Mouse (Mus musculus) heart, postnatal 0 days (tissue): ENCODE measurements around the gene CN725425. TPM values are rescaled to one million over a fixed set of nuclear protein-coding genes. Genes with fewer than 3 reads are reported as not detected.

Source experiments
- ATAC-seq: fragments of 200-750 bp; cut with Nextera tagmentation; 2 replicates; pipeline ENCODE4 v1.8.0; 2017; ENCODE audit warnings: low read depth, moderate number of reproducible peaks, moderate library complexity; ENCODE audit not compliant: insufficient read depth
- DNase-seq: peaks from one replicate; pipeline ENCODE4 v3.0.0-alpha.2; 2016; ENCODE audit warnings: low spot score
- H3K27ac ChIP-seq: fragments of 300-500 bp; sonication (generic); 2 replicates; pipeline ENCODE4 v1.5.1; 2014; ENCODE audit warnings: low read depth, mild to moderate bottlenecking
- H3K27me3 ChIP-seq: fragments of 300-500 bp; sonication (generic); 2 replicates; pipeline ENCODE4 v1.6.1; 2014; ENCODE audit warnings: low read length, mixed read lengths; ENCODE audit not compliant: control insufficient read depth, insufficient read depth
- H3K36me3 ChIP-seq: fragments of 300-500 bp; sonication (generic); replicated peaks from 2 replicates; pipeline ENCODE4 v1.6.1; 2014; ENCODE audit warnings: low read length, mixed read lengths; ENCODE audit not compliant: control insufficient read depth, insufficient read depth
- H3K4me1 ChIP-seq: fragments of 300-500 bp; sonication (generic); 2 replicates; pipeline ENCODE4 v1.6.1; 2014; ENCODE audit warnings: antibody characterized with exemption; ENCODE audit not compliant: control insufficient read depth, insufficient read depth
- H3K4me2 ChIP-seq: fragments of 300-500 bp; sonication (generic); 2 replicates; pipeline ENCODE4 v1.6.1; 2014; ENCODE audit warnings: low read depth, mild to moderate bottlenecking, low read length, moderate library complexity
- H3K4me3 ChIP-seq: fragments of 300-500 bp; sonication (generic); 2 replicates; pipeline ENCODE4 v1.5.1; 2014; ENCODE audit warnings: low read depth, low read length
- H3K9ac ChIP-seq: fragments of 300-500 bp; sonication (generic); replicated peaks from 2 replicates; pipeline ENCODE4 v1.6.1; 2014; ENCODE audit warnings: low read depth, low read length, mixed read lengths
- H3K9me3 ChIP-seq: fragments of 300-500 bp; sonication (generic); replicated peaks from 2 replicates; pipeline ENCODE4 v1.6.1; 2016; ENCODE audit warnings: low read length; ENCODE audit not compliant: control insufficient read depth
- CTCF ChIP-seq: IDR thresholded peaks from 2 replicates; pipeline ENCODE4 v1.5.1; 2016; ENCODE audit warnings: antibody characterized with exemption, control low read depth, low read depth
- EP300 ChIP-seq: IDR thresholded peaks from 2 replicates; pipeline ENCODE4 v1.6.1; 2016; ENCODE audit warnings: antibody characterized with exemption, low read depth
- WGBS: fragments of 180-500 bp; shearing (Covaris S2); extraction: QIAGEN DNeasy Blood & Tissue Kit; methylation state at CpG from one replicate; pipeline ENCODE4 v1.1.7; 2014; 5-methylcytosine and 5-hydroxymethylcytosine counted together
- polyA plus RNA-seq: library from polyadenylated mRNA; unstranded; fragments of >200 nt; fragmentation: Nextera tagmentation; extraction: Ambion mirVana; gene quantifications from 2 replicates; pipeline ENCODE4 v1.2.1, GENCODE M21; 2015
- total RNA-seq: library from RNA; depleted of rRNA; stranded (reverse); fragments of >200 nt; gene quantifications from 2 replicates; pipeline ENCODE4 v1.2.3, GENCODE M21; 2014; ENCODE audit warnings: low replicate concordance

Gene CN725425
- total and polyA plus RNA-seq, 2 experiments from 2014 or later = not detected

DNA sequence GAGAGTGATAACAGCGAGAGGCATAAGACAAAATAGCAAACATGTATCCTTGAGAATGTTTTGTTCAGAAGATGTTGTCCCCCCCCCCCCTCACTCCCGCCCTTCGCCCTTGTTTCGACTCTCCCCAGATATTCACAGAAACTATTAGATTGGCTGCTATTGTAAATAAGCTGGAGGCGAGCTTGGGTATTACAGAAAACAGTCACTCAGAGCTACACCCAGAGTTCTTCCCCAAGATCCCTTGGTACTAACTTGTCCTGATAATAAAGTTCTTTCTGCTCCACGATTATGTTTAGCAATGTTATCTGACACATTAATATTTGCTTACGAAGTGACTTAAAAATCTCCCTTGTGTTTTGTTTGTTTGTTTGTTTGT is 7.1 kb upstream of the CN725425 start:
- Histone ChIP-seq H3K4me1 (peaks cover 4% of the 10 kb centered on the region; the same call in 1 of the 2 replicates), H3K27me3 (no peaks in the 10 kb centered on the region), H3K36me3 (no peaks in the 10 kb centered on the region), H3K4me2 (peak overlapping the region; percentile 69), H3K27ac (peak overlapping the region; percentile 65), H3K9ac (peak overlapping the region; percentile 51), H3K9me3 (no peaks in the 10 kb centered on the region), H3K4me3 (peak overlapping the region; percentile 54)
- no peak for TF ChIP-seq EP300
- no peak for TF ChIP-seq CTCF
- ATAC-seq (peak; percentile 60), DNase-seq (peak; percentile 16)
- WGBS = 8% methylated on average over 7 of the region's 7 CpGs

DNA sequence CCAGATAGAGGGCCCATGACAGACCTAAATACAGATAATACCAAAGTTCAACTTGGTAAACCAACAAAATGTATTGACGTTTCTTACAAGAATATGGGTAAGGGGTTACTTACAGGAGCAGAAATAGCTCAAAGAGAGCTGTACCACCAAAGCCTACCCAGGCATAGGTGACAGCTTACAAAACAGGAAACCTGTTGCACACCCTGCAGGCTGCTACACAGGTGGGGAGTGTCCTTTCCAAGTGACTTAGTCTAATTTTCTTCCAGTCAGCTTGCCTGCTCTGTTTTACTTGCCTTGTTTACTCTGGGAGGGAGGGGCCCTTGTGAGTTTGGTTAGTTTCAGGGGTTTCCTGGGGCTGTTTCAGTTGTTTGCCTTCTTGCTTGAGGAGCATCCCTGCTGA is 1.5 kb downstream of the CN725425 start:
- Histone ChIP-seq H3K4me2 (no peak overlapping the region), H3K27me3 (no peaks in the 10 kb centered on the region)

GRCm38 (mm10) chr15:91202486-91202885 is 3.2 kb downstream of the CN725425 start:
- no peaks in the 10 kb centered on the region for H3K27me3 ChIP-seq
- 88% methylated on average over 1 of the region's 1 CpGs for WGBS
- TF ChIP-seq EP300 (no peak), CTCF (no peak)

More for the DNA sequence above, 1.5 kb downstream of the CN725425 start:
- Histone ChIP-seq H3K36me3 (no peaks in the 10 kb centered on the region), H3K4me3 (no peak overlapping the region), H3K4me1 (no peaks in the 10 kb centered on the region), H3K27ac (no peak overlapping the region), H3K9ac (no peak overlapping the region), H3K9me3 (no peaks in the 10 kb centered on the region)
- WGBS = 72% methylated on average over 1 of the region's 1 CpGs
- ATAC-seq (no peak), DNase-seq (no peak)
- no peak for TF ChIP-seq EP300
- TF ChIP-seq CTCF = no peak

DNA sequence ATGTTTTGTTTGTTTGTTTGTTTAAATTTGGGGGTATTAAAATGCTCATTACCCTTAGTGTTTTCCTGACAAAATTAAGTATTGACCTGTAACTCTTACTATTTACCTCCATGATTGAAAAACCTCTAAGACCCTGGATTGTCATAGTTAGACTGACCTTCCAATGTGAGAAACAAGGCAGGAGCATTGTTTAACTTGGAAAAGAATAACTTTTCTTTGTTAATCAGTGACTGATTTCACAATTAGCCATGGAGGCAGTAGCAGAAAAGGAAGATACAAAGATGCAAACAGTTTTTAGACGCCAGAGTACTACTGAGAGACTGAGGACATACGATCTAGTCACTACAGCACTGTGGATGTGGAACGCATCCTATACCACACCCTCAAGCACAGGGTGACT is 4.2 kb downstream of the CN725425 start:
- DNase-seq (no peak), ATAC-seq (no peak)
- TF ChIP-seq EP300 (no peak), CTCF (no peak)
- H3K27me3 ChIP-seq = no peaks in the 10 kb centered on the region
- H3K4me1 ChIP-seq = no peaks in the 10 kb centered on the region
- no peak overlapping the region for H3K4me3 ChIP-seq
- H3K36me3 ChIP-seq = no peaks in the 10 kb centered on the region
- 79% methylated on average over 3 of the region's 3 CpGs for WGBS
- H3K9ac ChIP-seq = no peak overlapping the region
- no peak overlapping the region for H3K27ac ChIP-seq
- no peak overlapping the region for H3K4me2 ChIP-seq
- no peaks in the 10 kb centered on the region for H3K9me3 ChIP-seq

More at GRCm38 (mm10) chr15:91202486-91202885, 3.2 kb downstream of the CN725425 start:
- DNase-seq (no peak), ATAC-seq (no peak)
- Histone ChIP-seq H3K9ac (no peak overlapping the region), H3K9me3 (no peaks in the 10 kb centered on the region), H3K27ac (no peak overlapping the region), H3K4me2 (no peak overlapping the region), H3K4me3 (no peak overlapping the region), H3K36me3 (no peaks in the 10 kb centered on the region), H3K4me1 (no peaks in the 10 kb centered on the region)

DNA sequence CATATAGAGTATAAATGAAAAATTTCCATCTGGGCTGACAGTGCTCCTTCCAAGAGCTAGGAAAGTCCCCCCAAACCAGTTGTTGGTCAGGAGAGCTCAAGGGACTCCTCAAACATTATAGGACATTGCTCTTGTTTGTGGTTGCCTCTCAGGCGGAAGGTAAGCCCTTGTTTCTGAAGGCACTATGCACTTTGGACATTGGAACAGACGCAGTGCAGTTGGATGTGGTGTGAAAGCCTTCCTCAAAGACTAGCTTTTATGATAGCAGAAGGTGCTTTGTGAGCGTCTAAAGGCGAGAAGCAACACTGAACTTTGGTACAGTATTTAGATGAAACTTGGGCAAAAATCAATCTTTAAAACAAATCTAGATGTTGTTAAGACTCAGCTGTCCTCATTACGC is 7.2 kb downstream of the CN725425 start:
- H3K36me3 ChIP-seq = no peaks in the 10 kb centered on the region
- no peak for TF ChIP-seq CTCF
- TF ChIP-seq EP300 = no peak
- 81% methylated on average over 5 of the region's 5 CpGs for WGBS
- no peak for ATAC-seq
- H3K9ac ChIP-seq = no peak overlapping the region
- no peak overlapping the region for H3K4me2 ChIP-seq
- no peak overlapping the region for H3K4me3 ChIP-seq
- no peak overlapping the region for H3K27ac ChIP-seq
- H3K9me3 ChIP-seq = no peaks in the 10 kb centered on the region
- no peaks in the 10 kb centered on the region for H3K4me1 ChIP-seq
- H3K27me3 ChIP-seq = no peaks in the 10 kb centered on the region
- DNase-seq = no peak

- ATAC-seq = no peak
- H3K4me1 ChIP-seq = no peaks in the 10 kb centered on the region
- no peaks in the 10 kb centered on the region for H3K36me3 ChIP-seq
- no peak overlapping the region for H3K9ac ChIP-seq
- no peaks in the 10 kb centered on the region for H3K27me3 ChIP-seq
- no peak overlapping the region for H3K27ac ChIP-seq
- no peak for DNase-seq
- no peak overlapping the region for H3K4me2 ChIP-seq
- 82% methylated on average over 5 of the region's 5 CpGs for WGBS
- no peaks in the 10 kb centered on the region for H3K9me3 ChIP-seq
- TF ChIP-seq CTCF (no peak), EP300 (no peak)
- no peak overlapping the region for H3K4me3 ChIP-seq
Measured at GRCm38 (mm10) chr15:91237294-91237693, 38.0 kb downstream of the CN725425 start.
